Mouse (Mus musculus) cerebellum, adult (tissue): ENCODE results near the gene Rnf224.
A peak's percentile ranks its signal among the peaks of the same experiment; 100 is the strongest.
"Not testable (repeated sequence)": the region's sequence is repeated elsewhere in the genome, so short reads cannot be mapped to it uniquely, and the experiment has no call there.

Source experiments
- ATAC-seq: cut with Nextera tagmentation; 2 replicates; pipeline ENCODE4 v1.9.2; 2017; ENCODE audit warnings: mild to moderate bottlenecking, moderate library complexity, mixed read lengths; ENCODE audit not compliant: insufficient number of reproducible peaks, low FRiP score, low TSS enrichment

Rnf224 gene

GRCm38 (mm10) chr2:25256443-25257109 lies 20.0 kb upstream of the Rnf224 start:
- not testable (repeated sequence) for ATAC-seq

GRCm38 (mm10) chr2:25255284-25255779 lies 18.7 kb upstream of the Rnf224 start, which contains the start of gene Tmem203:
Gene Tmem203 (plus strand): TSS chr2:25255439.
- ATAC-seq = peak; percentile 83; the same call in 1 of the 2 replicates

- ATAC-seq = no peak
These were observed 15.7 kb upstream of the Rnf224 start for GRCm38 (mm10) chr2:25252331-25252730.

- ATAC-seq = peak; percentile 38; the same call in 1 of the 2 replicates
These were observed 9.8 kb upstream of the Rnf224 start, which contains the start of gene AL732309.1 for GRCm38 (mm10) chr2:25246183-25247072. Gene AL732309.1 (minus strand): TSS chr2:25246863.

GRCm38 (mm10) chr2:25244144-25244543 lies 7.6 kb upstream of the Rnf224 start:
- ATAC-seq = no peak

GRCm38 (mm10) chr2:25243342-25243741 lies 6.8 kb upstream of the Rnf224 start:
- no peak for ATAC-seq

GRCm38 (mm10) chr2:25242101-25242506 lies 5.5 kb upstream of the Rnf224 start, which contains the start of the genes Rnf208 and Cysrt1:
Gene Rnf208 (plus strand): TSS chr2:25242255.
Gene Cysrt1 (minus strand): TSS chr2:25242452.
- no peak for ATAC-seq

- ATAC-seq = no peak
These were observed 4.8 kb upstream of the Rnf224 start for GRCm38 (mm10) chr2:25241438-25241775.

- ATAC-seq = peak; percentile 64
These were observed 4.3 kb upstream of the Rnf224 start for GRCm38 (mm10) chr2:25240723-25241437.

GRCm38 (mm10) chr2:25240310-25240709 lies 3.7 kb upstream of the Rnf224 start:
- no peak for ATAC-seq

- ATAC-seq = no peak
These were observed 3.2 kb upstream of the Rnf224 start for GRCm38 (mm10) chr2:25239766-25240165.

GRCm38 (mm10) chr2:25238106-25238505 lies 1.5 kb upstream of the Rnf224 start:
- ATAC-seq = no peak

GRCm38 (mm10) chr2:25237522-25237921 lies 935 bp upstream of the Rnf224 start:
- no peak for ATAC-seq

GRCm38 (mm10) chr2:25234551-25235220 lies 1.9 kb downstream of the Rnf224 start:
- no peak for ATAC-seq

- ATAC-seq = no peak
These were observed 2.5 kb downstream of the Rnf224 start, which contains the start of gene Slc34a3 for GRCm38 (mm10) chr2:25234050-25234449. Gene Slc34a3 (minus strand): TSS chr2:25234364.

- ATAC-seq = no peak
These were observed 3.2 kb downstream of the Rnf224 start for GRCm38 (mm10) chr2:25233421-25233820.

- ATAC-seq = no peak
These were observed 5.5 kb downstream of the Rnf224 start for GRCm38 (mm10) chr2:25231038-25231437.

- ATAC-seq = no peak
These were observed 6.0 kb downstream of the Rnf224 start for GRCm38 (mm10) chr2:25230581-25230980.

- no peak for ATAC-seq
These were observed 7.0 kb downstream of the Rnf224 start for GRCm38 (mm10) chr2:25229582-25229981.

- no peak for ATAC-seq
These were observed 7.5 kb downstream of the Rnf224 start for GRCm38 (mm10) chr2:25228995-25229530.
